20 mouse cellular contexts compared by ENCODE assay signal in the genomic region with DNA sequence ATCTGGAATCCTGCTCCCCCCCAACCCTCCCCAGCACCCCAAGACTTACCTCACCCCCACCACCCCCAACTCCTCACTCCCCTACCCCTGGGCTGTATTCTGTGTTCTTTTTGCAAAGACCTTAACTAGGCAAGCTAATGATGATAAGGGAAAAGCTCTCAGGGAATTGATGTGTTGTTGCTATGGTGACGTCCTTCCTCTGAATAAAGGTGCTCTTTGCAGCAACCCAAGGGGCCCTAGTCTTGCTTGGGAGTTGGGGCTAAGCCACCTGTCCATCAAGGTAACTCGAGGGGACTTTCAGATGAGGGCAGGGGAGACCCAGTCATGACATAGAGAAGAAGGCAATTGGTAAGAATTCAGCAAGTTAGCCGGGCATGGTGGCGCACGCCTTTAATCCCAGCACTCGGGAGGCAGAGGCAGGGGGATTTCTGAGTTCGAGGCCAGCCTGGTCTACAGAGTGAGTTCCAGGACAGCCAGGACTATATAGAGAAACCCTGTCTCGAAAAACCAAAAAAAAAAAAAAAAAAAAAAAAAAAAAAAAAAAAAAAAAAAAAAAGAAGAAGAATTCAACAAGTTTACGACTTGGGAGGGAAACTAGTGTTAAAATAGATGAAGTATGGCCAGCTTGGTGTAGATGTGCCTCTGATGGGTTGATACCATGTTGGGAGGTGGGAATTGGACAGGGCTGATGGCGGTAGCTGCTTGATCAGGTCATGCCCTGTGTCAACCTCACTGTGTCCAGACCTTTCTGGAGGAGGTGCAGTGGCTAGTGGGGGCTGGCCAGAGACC. TPM values are rescaled to one million over a fixed set of nuclear protein-coding genes. Genes with fewer than 3 reads are reported as not detected.
A peak's percentile ranks its signal among the peaks of the same experiment; 100 is the strongest.
DNase-seq lines count a peak whose midpoint lies in the region; ATAC-seq and TF ChIP-seq lines count a peak whose summit lies in the region.
"Had no signal": no experiment of that assay in that cellular context is flagged by ENCODE, and none has a peak within 500 bp of the region (broad histone marks: within the 10 kb centered on the region; RNA-seq: fewer than 3 reads in every experiment).

No protein-coding gene starts in this region.

- no peaks in the 10 kb centered on the region for H3K9me3 ChIP-seq in ES-E14 (ENCODE audit: control insufficient read depth, insufficient read depth, low read depth, low read length)
- no peaks in the 10 kb centered on the region for H3K9me3 ChIP-seq in midbrain, embryonic 15.5 days
- H3K9me3 ChIP-seq: heart, embryonic 13.5 days; limb, embryonic 10.5 days; lung, embryonic 15.5 days had no signal

- peaks cover 2 to 10% of the 10 kb centered on the region in 2 experiments; a peak in 2 of 4 replicates for H3K4me1 ChIP-seq in ES-E14 (ENCODE audit: control insufficient read depth in 2 of 2, insufficient read depth in 2 of 2, low read length in 2 of 2, poor library complexity in 1 of 2)
- H3K4me1 ChIP-seq in brown adipose tissue, adult 24 weeks (ENCODE audit: control insufficient read depth, insufficient read depth, insufficient read length, low read length), result peaks cover 10% of the 10 kb centered on the region
- peaks cover 38% of the 10 kb centered on the region for H3K4me1 ChIP-seq in midbrain, embryonic 15.5 days

- peaks cover 4% of the 10 kb centered on the region; the same call in 1 of the 2 replicates for H3K36me3 ChIP-seq in ES-E14 (ENCODE audit: control insufficient read depth, insufficient read depth, low read length, poor library complexity, severe bottlenecking)
- H3K36me3 ChIP-seq in midbrain, embryonic 15.5 days (replicated peaks), result no peaks in the 10 kb centered on the region

- 75% methylated on average over 10 of the region's 10 CpGs for WGBS in midbrain, embryonic 15.5 days

- H3K4me2 ChIP-seq in midbrain, embryonic 15.5 days, result no peak overlapping the region
- H3K4me2 ChIP-seq: heart, embryonic 13.5 days; lung, embryonic 15.5 days had no signal

- no peak overlapping the region for H3K9ac ChIP-seq in ES-E14 (ENCODE audit: insufficient read depth, low read depth, low read length, poor library complexity, severe bottlenecking)
- no peak overlapping the region for H3K9ac ChIP-seq in midbrain, embryonic 15.5 days
- H3K9ac ChIP-seq: lung, embryonic 15.5 days had no signal

- no peak for ATAC-seq in midbrain, embryonic 15.5 days (replicated peaks)
- ATAC-seq in monocyte, adult 5-6 weeks (replicated peaks; ENCODE audit: insufficient number of reproducible peaks, low FRiP score, low TSS enrichment, poor library complexity, severe bottlenecking), result no peak

- in situ Hi-C loops in ES-E14 (cut with MboI; ENCODE audit: low sequenced_read_pairs in 2 of 2, unreplicated experiment in 2 of 2), result loop anchor here (5.0 to 10.0 kb wide), 2 partner anchors 71 to 73 kb away; no protein-coding TSS in a partner anchor

- no peaks in the 10 kb centered on the region for H3K27me3 ChIP-seq in midbrain, embryonic 15.5 days (replicated peaks)
- H3K27me3 ChIP-seq: lung, embryonic 15.5 days had no signal

- H3K27ac ChIP-seq in ES-E14 (ENCODE audit: insufficient read depth, low read depth, low read length, poor library complexity, severe bottlenecking), result no peak overlapping the region
- peak overlapping the region; percentile 78; the same call in 1 of the 2 replicates for H3K27ac ChIP-seq in brown adipose tissue, adult 24 weeks (replicated peaks; ENCODE audit: low read depth, low read length)
- peak overlapping the region; percentile 9; the same call in 1 of the 2 replicates for H3K27ac ChIP-seq in midbrain, embryonic 15.5 days
- H3K27ac ChIP-seq: heart, embryonic 13.5 days had no signal

- DNase-seq in layer of hippocampus, adult 9-11 months, result peak; percentile 1
- no peak for DNase-seq in layer of hippocampus, adult 18-20 months (ENCODE audit: low spot score in 2 of 2)
- DNase-seq in ES-E14 (ENCODE audit: low read depth, low spot score), result no peak
- no peak for DNase-seq in cerebellum, adult 9-11 months
- DNase-seq in adrenal gland, adult 8-10 months, result no peak
- DNase-seq: adrenal gland, postnatal 25 days; cerebellum, adult 11-12 months; gastrocnemius, postnatal 36 days; kidney, adult 2 months; kidney, postnatal 36 days; layer of hippocampus, postnatal 36 days; thymus, adult 2 months had no signal

- H3K4me3 ChIP-seq in ES-E14 (ENCODE audit: insufficient read depth in 1 of 2, low read depth in 1 of 2, low read length in 2 of 2, poor library complexity in 1 of 2, severe bottlenecking in 1 of 2), result no peak overlapping the region
- no peak overlapping the region for H3K4me3 ChIP-seq in brown adipose tissue, adult 24 weeks (ENCODE audit: insufficient read depth, low read depth, low read length)
- H3K4me3 ChIP-seq in midbrain, embryonic 15.5 days, result no peak overlapping the region
- H3K4me3 ChIP-seq: heart, embryonic 13.5 days; limb, embryonic 10.5 days; lung, embryonic 15.5 days had no signal

TF ChIP-seq in ES-E14, 5 proteins besides CTCF, POLR2A, EP300 and RAD21:
- no peak for TF ChIP-seq CHD2 (IDR thresholded peaks at IDR 0.05; ENCODE audit: low read depth, low read length)
- peak; percentile 64 for TF ChIP-seq ZNF384 (IDR thresholded peaks at IDR 0.05; ENCODE audit: low read depth, low read length)
TF ChIP-seq in ES-E14: peak in this region for 1.

RNA-seq across cellular contexts. Expression of a gene that starts 8.4 kb away (rescaled TPM):
- total RNA-seq in layer of hippocampus, adult 18-20 months (2021), result 10 to 100 TPM; 19.3 to 21.2 TPM
- 13.3 and 28.1 TPM in 2 replicates for total RNA-seq in ES-E14 (2012; rRNA removed)
- polyA plus RNA-seq in brown adipose tissue, adult 24 weeks (2012; ENCODE audit: insufficient read depth, insufficient read length, missing spikeins), result 4.6 and 29.0 TPM in 2 replicates
- 20.4 and 21.8 TPM in 2 replicates for polyA plus RNA-seq in midbrain, embryonic 15.5 days (2015; fragmentation: Nextera tagmentation; extraction: Ambion mirVana)
- total RNA-seq in monocyte, adult 5-6 weeks (2017), result 274 to 469 TPM (median 297 TPM) in 3 replicates
- total RNA-seq in adrenal gland, adult 8-10 months (2022), result 10 to 100 TPM; 11.6 to 18.9 (median 17.2) TPM

RNA-seq across cellular contexts. Expression of a gene that starts 33.3 kb away (rescaled TPM):
- total RNA-seq in layer of hippocampus, adult 18-20 months (2021), result 100 to 1,000 TPM; 182 to 186 TPM
- total RNA-seq in ES-E14 (2012; rRNA removed), result 14.9 and 18.6 TPM in 2 replicates
- polyA plus RNA-seq in brown adipose tissue, adult 24 weeks (2012; ENCODE audit: insufficient read depth, insufficient read length, missing spikeins), result 4.8 and 5.2 TPM in 2 replicates
- 80.3 and 84.2 TPM in 2 replicates for polyA plus RNA-seq in midbrain, embryonic 15.5 days (2015; fragmentation: Nextera tagmentation; extraction: Ambion mirVana)
- total RNA-seq in monocyte, adult 5-6 weeks (2017), result 12.6 to 29.2 TPM (median 15.6 TPM) in 3 replicates
- 100 to 1,000 TPM in 1 of 4 experiments, 10 to 100 TPM in 3; 49.8 to 100 (median 77.4) TPM for total RNA-seq in adrenal gland, adult 8-10 months (2022)

RNA-seq across cellular contexts. Expression of a gene that starts 50.6 kb away (rescaled TPM):
- total RNA-seq in layer of hippocampus, adult 18-20 months (2021), result not detected
- total RNA-seq in ES-E14 (2012; rRNA removed), result 0.89 TPM in 1 of 2 replicates, not detected in the other
- not detected in 2 replicates for polyA plus RNA-seq in brown adipose tissue, adult 24 weeks (2012; ENCODE audit: insufficient read depth, insufficient read length, missing spikeins)
- polyA plus RNA-seq in midbrain, embryonic 15.5 days (2015; fragmentation: Nextera tagmentation; extraction: Ambion mirVana), result 0.41 TPM in 1 of 2 replicates, not detected in the other
- total RNA-seq in monocyte, adult 5-6 weeks (2017), result not detected in 3 replicates
- total RNA-seq in adrenal gland, adult 8-10 months (2022), result not detected
- total RNA-seq: adrenal gland, postnatal 25 days; gastrocnemius, postnatal 36 days; hematopoietic stem cell, adult 5-6 weeks had no signal
- polyA plus RNA-seq: embryonic facial prominence, embryonic 14.5 days; heart, embryonic 13.5 days; kidney, adult 2 months; limb, embryonic 10.5 days; lung, embryonic 15.5 days had no signal
